Mouse (Mus musculus): Measurements from ENCODE around the gene Tsr2.

The Tsr2 gene

DNA sequence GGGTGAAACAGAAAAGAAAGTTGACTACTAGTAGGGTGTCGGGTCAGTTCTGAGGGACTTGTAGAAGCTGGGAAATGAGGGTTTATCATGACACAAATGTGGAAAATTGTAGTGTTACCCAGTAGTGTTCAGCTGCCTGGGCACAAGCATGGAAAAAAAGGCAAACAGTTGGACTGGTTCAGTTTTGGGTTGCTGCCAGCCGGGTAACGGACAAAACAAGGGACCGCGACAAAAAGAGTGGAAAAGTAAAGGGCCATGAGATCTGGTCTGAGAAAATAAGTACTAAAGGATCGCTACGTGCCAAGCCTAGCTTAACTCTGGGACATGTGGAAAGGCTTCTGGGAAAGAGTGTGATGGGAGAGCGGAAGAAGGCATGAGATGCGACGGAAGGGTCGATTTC lies 50.0 kb downstream of the Tsr2 start:
- DNase-seq, result no peak

DNA sequence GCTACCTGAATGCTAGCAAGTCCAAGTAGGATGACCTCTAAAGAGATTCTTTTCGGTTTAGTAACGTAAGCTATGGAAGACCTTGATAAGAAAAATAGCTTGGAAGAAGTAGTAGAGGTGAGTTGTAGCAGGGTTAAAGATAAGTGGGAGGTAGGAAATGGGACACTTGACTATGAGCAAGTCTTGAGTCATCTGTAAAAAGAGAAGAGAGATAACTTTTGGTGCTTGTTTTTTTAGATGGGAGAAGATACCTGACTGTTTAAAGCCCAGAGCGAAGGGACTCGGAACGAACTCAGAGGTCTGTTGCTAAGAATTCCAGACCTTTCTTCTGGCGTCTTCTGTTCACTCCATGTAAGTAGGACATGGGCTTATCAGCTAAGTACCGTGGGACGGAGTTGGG lies 50.5 kb downstream of the Tsr2 start, which contains the start of gene Fgd1:
Gene Fgd1, plus strand, starts transcription at position 301 of the 400 bp plus-strand sequence.
- no peak for DNase-seq

DNA sequence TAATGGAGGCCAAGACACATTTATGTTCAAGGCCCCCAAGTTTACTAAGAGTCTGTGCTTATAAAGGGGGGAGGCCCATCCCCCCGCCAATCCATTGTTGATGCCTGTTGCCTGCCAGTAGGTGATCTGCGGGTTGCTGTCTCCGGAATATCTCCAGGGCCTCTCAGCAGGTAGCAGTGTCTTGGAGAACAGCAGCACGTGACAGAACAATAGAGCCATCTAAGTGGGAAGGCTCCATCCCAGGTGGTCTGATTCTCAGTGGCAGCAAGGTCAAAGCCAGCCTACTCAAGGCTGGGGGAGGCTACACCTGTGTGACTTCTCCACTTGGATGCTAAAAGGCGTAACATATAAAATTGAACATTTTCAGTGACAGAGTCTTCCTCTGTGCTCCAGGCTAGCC lies 55.1 kb downstream of the Tsr2 start:
- no peak for DNase-seq
